Mouse (Mus musculus) E14TG2a.4 (cell line): ENCODE results near the gene Itgad.

Experiments used
- H3K27me3 ChIP-seq: 2 replicates; pipeline ENCODE4 v1.6.1; 2014; ENCODE audit warnings: low read length, control low read depth; ENCODE audit not compliant: insufficient read depth
- H3K36me3 ChIP-seq: 2 replicates; pipeline ENCODE4 v1.6.1; 2014; ENCODE audit warnings: low read length, control low read depth; ENCODE audit not compliant: insufficient read depth
- H3K4me1 ChIP-seq: replicated peaks from 2 replicates; pipeline ENCODE4 v1.6.1; 2014; ENCODE audit warnings: low read depth, low read length, control low read depth
- H3K4me3 ChIP-seq: replicated peaks from 2 replicates; pipeline ENCODE4 v1.5.1; 2014; ENCODE audit warnings: mild to moderate bottlenecking, low read length
- H3K9me3 ChIP-seq: 2 replicates; pipeline ENCODE4 v1.6.1; 2014; ENCODE audit warnings: low read length, control low read depth
- CTCF ChIP-seq: conservative IDR thresholded peaks from 2 replicates; pipeline ENCODE4 v1.5.1; 2014; ENCODE audit warnings: low read length
- NANOG ChIP-seq: IDR thresholded peaks from 2 replicates; pipeline ENCODE4 v1.6.1; 2014; ENCODE audit warnings: borderline replicate concordance, low read length, mixed read lengths
- POU5F1 ChIP-seq: IDR thresholded peaks from 2 replicates; pipeline ENCODE4 v1.6.1; 2014; ENCODE audit warnings: low read length, borderline replicate concordance

Gene Itgad

DNA sequence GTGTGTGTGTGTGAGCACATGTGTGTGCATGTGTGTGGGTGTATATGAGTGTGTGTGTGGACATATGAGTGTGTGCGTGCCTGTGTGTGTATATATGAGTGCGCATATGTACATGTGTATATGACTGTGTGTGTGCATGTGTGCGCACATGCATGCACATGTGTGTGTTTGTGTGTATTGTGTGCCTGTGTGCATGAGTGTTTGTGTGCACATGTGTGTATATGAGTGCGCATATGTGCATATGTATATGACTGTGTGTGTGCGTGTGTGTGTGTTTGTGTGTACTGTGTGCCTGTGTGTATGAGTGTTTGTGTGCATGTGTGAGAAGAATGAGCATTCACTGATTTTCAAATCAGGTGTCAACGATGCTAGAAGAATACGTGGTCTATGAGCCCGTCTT lies 50.0 kb downstream of the Itgad start:
- TF ChIP-seq NANOG (no peak), CTCF (no peak), POU5F1 (no peak)
- H3K9me3 ChIP-seq = no peaks in the 10 kb centered on the region
- H3K4me1 ChIP-seq = peaks cover 6% of the 10 kb centered on the region; the same call in 1 of the 2 replicates
- no peak overlapping the region for H3K4me3 ChIP-seq
- H3K27me3 ChIP-seq = peaks cover 3% of the 10 kb centered on the region; the same call in 1 of the 2 replicates
- H3K36me3 ChIP-seq = no peaks in the 10 kb centered on the region

GRCm38 (mm10) chr7:128205695-128206094 lies 51.5 kb downstream of the Itgad start:
- H3K4me1 ChIP-seq = peaks cover 6% of the 10 kb centered on the region; the same call in 1 of the 2 replicates
- no peak overlapping the region for H3K4me3 ChIP-seq
- H3K27me3 ChIP-seq = peaks cover 3% of the 10 kb centered on the region; the same call in 1 of the 2 replicates

DNA sequence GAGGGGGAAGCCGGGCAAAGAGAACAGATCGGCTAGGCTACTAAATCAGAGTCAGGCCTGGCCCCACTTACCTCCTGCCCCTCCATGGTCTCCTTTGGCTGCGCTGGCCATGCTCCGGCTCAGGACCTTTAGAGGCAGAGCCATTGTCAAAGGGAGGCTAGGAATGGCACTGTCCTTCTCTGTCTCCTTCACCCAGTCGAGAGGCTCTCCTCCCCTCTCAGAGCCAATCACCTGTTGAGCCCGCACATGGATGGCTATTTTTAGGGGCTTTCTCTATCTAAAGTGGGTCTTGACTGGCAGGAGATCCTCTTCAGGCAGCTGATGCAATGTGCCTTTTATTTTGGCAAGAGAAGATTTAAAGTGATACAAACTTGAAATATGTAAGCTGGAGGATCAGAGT lies 52.0 kb downstream of the Itgad start, which contains the start of gene Cox6a2:
Gene Cox6a2, minus strand, starts transcription at position 236 of the 400 bp plus-strand sequence.
- Histone ChIP-seq H3K4me1 (peaks cover 6% of the 10 kb centered on the region; the same call in 1 of the 2 replicates), H3K4me3 (no peak within 1 kb of the TSS), H3K9me3 (no peaks in the 10 kb centered on the region), H3K36me3 (no peaks in the 10 kb centered on the region), H3K27me3 (peaks cover 3% of the 10 kb centered on the region; the same call in 1 of the 2 replicates)
- TF ChIP-seq NANOG (no peak), POU5F1 (no peak)

More at GRCm38 (mm10) chr7:128205695-128206094, 51.5 kb downstream of the Itgad start:
- no peak for TF ChIP-seq NANOG
- no peak for TF ChIP-seq CTCF
- TF ChIP-seq POU5F1 = no peak
- no peaks in the 10 kb centered on the region for H3K9me3 ChIP-seq
- H3K36me3 ChIP-seq = no peaks in the 10 kb centered on the region

GRCm38 (mm10) chr7:128208187-128208586 lies 54.0 kb downstream of the Itgad start:
- TF ChIP-seq CTCF (peak; percentile 88), NANOG (no peak)
- no peaks in the 10 kb centered on the region for H3K36me3 ChIP-seq
- no peaks in the 10 kb centered on the region for H3K9me3 ChIP-seq
- H3K27me3 ChIP-seq = peaks cover 3% of the 10 kb centered on the region; the same call in 1 of the 2 replicates
- H3K4me3 ChIP-seq = no peak overlapping the region
- H3K4me1 ChIP-seq = peaks cover 6% of the 10 kb centered on the region; the same call in 1 of the 2 replicates

GRCm38 (mm10) chr7:128209826-128210225 lies 55.6 kb downstream of the Itgad start:
- Histone ChIP-seq H3K27me3 (peaks cover 3% of the 10 kb centered on the region; the same call in 1 of the 2 replicates), H3K4me1 (peaks cover 6% of the 10 kb centered on the region; the same call in 1 of the 2 replicates), H3K36me3 (no peaks in the 10 kb centered on the region), H3K9me3 (no peaks in the 10 kb centered on the region), H3K4me3 (no peak overlapping the region)
- no peak for TF ChIP-seq CTCF
- no peak for TF ChIP-seq NANOG
- TF ChIP-seq POU5F1 = no peak

DNA sequence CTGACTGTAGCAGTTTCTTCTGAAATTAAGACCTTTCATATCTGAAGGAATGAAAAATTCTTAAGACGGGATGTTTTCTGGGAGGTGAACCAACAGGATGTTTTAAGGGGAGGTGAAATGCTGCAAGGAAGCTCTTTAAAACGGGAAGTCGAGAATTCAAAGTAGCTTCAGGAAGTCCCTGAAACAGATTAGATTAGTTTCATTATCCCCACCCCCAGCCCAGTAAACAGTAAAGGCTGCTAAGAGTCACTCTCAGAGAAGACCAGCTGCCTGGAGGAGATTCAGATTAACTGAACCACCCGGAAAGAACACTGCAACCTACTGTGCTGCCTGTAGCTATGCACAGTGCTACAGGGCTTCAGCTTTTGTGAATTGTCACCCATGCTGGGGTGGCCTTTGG lies 65.8 kb downstream of the Itgad start:
- Histone ChIP-seq H3K4me1 (no peaks in the 10 kb centered on the region), H3K36me3 (no peaks in the 10 kb centered on the region), H3K4me3 (no peak overlapping the region), H3K9me3 (no peaks in the 10 kb centered on the region), H3K27me3 (no peaks in the 10 kb centered on the region)
- TF ChIP-seq NANOG (no peak), POU5F1 (no peak), CTCF (no peak)

GRCm38 (mm10) chr7:128220936-128221335 lies 66.8 kb downstream of the Itgad start:
- Histone ChIP-seq H3K36me3 (no peaks in the 10 kb centered on the region), H3K4me3 (no peak overlapping the region), H3K4me1 (no peaks in the 10 kb centered on the region), H3K27me3 (no peaks in the 10 kb centered on the region), H3K9me3 (no peaks in the 10 kb centered on the region)
- TF ChIP-seq POU5F1 = no peak
- no peak for TF ChIP-seq CTCF
- TF ChIP-seq NANOG = no peak

DNA sequence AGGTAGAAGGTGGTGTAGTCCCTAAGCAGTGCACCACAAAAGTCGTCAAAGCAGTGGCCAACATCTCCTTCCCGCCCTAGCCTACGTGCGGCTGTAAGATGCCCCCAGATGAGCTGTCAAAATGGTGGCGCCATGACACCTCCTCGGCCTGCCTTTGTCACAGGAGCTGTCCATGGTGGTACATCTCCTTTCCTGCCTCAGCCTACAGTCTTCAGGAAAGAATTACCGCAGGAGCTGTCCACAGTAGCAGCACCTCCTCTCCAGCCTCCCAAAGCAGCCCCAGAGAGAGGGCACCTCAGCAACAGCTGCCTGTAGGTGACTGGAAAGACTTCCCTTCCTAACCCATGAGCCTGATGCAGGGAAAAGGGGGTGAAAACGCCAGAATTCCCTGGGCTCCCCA lies 77.6 kb downstream of the Itgad start:
- H3K4me1 ChIP-seq = peaks cover 9% of the 10 kb centered on the region
- H3K4me3 ChIP-seq = no peak overlapping the region
- TF ChIP-seq CTCF (no peak), NANOG (no peak), POU5F1 (no peak)
- peaks cover 12% of the 10 kb centered on the region for H3K27me3 ChIP-seq
- peaks cover 19% of the 10 kb centered on the region for H3K36me3 ChIP-seq
- 0 out of 2 replicates have a peak, but pooled peaks cover under 1% of the 10 kb centered on the region for H3K9me3 ChIP-seq

DNA sequence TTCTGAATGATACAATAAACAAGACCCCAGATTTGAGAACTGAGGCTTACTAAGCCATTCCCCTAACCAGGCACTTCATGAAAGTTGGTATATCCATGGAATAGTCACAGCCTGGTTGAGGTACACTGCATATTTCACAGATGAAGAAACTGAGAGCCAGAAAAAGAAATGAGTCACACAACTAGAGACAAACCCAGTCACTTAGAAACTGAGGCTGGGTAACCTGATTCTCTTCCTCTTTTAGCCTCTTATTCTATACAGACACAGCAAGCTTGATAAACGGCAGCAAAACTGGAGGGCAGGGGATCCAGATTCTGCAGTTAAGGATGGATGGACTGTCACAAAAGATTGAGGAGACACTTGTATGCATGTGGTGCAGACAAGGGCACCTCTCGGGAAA lies 80.6 kb downstream of the Itgad start:
- Histone ChIP-seq H3K9me3 (no peaks in the 10 kb centered on the region), H3K27me3 (peaks cover 12% of the 10 kb centered on the region; the same call in 1 of the 2 replicates), H3K36me3 (peaks cover 26% of the 10 kb centered on the region), H3K4me1 (peaks cover 23% of the 10 kb centered on the region), H3K4me3 (no peak overlapping the region)
- no peak for TF ChIP-seq POU5F1
